Mouse (Mus musculus) bone marrow, adult 2 months (tissue): ENCODE measurements around the gene Gm17409.

Source experiments
- CTCF ChIP-seq: fragments of 200-500 bp; IDR thresholded peaks from 2 replicates; pipeline ENCODE4 v1.5.1; 2011; ENCODE audit warnings: low read length, control low read depth; ENCODE audit not compliant: control insufficient read depth, insufficient read depth
- POLR2A ChIP-seq: fragments of 200-500 bp; IDR thresholded peaks from 2 replicates; pipeline ENCODE4 v1.6.1; 2011; ENCODE audit warnings: low read depth, mild to moderate bottlenecking, control low read depth, low read length, borderline replicate concordance; ENCODE audit not compliant: control insufficient read depth

DNA sequence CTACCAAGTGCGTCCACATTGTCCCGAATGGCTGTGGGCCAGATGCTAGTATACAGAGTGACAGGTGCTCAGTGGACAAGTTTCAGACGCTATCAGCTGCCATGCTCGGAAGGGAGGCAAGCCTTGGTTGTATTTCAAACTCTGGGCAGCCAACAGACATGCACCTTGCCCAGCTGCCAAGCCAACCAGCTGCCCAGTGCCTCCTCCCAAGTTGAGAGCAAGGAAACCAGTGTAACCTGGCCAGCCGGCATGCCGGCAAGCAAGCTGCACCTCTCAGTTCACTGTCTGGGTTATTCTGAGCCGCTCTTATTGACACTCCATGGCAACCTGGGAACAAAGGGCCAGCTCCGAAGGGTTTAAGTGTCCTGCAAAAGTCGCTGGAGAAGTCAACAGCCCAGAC is 19.4 kb downstream of the Gm17409 start:
- TF ChIP-seq CTCF (no peak), POLR2A (no peak)
